Mouse (Mus musculus) erythroblast, adult 5-6 weeks (primary cell): ENCODE data around the gene Tenm3. TPM values are rescaled to one million over a fixed set of nuclear protein-coding genes. Genes with fewer than 3 reads are reported as not detected.

ENCODE experiments used
- ATAC-seq: replicated peaks from 2 replicates; pipeline ENCODE4 v1.8.0; 2016; ENCODE audit warnings: moderate number of reproducible peaks, mild to moderate bottlenecking, moderate TSS enrichment, inconsistent platforms; ENCODE audit not compliant: poor library complexity, low FRiP score, severe bottlenecking
- total RNA-seq, 2 experiments: library from RNA; stranded (forward) in 1 of 2; stranded (reverse) in 1 of 2; fragments of 150-400 nt in 1 of 2; fragments of 200-764, 138-1000 nt in 1 of 2; gene quantifications; 2 replicates each; pipeline versions ENCODE4 v1.2.3 to v1.2.4; 2015 to 2017; ENCODE audit warnings: low replicate concordance in 2 of 2

The Tenm3 gene
- total RNA-seq, 2 experiments from 2014 or later, result not detected

DNA sequence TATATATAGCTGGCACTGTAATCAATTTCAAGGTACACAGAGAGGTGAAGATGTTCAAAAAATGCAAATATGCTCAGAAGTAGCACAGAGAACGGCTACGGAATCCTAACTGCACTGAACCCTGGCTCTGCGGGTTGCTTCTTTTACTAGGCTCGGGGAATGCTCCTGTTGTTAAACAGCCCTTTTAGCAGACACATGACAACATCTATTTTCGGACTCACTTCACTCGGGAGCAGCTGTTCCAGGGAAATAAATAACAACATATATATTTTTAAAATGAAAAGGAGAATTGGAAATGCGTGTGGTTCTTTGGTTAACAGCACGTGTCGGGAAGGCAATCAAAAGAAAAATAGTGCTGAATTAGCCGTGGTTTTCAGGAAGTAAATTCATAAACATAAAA lies 457.9 kb downstream of the Tenm3 start:
- ATAC-seq, result no peak

DNA sequence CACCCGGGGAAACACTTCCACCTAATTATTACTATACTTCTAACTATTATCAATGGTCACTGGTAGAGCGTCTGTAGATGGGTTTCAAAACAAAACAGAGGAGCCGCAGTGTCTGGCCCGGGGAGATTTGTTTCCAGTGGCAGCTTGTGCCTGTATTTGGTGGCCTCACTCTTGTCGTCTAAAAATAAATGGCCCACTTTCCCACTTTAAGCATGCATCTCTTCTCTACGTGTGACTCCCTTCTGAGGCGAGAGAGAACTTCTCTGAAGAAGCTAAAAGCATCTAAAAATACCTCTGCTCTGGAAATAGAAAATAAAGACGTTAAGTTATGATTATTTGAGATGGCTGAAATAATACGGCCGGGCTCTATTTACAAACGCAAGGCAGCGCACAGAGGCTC lies 463.7 kb downstream of the Tenm3 start:
- no peak for ATAC-seq

GRCm38 (mm10) chr8:48376774-48377173 lies 467.0 kb downstream of the Tenm3 start:
- ATAC-seq, result no peak

DNA sequence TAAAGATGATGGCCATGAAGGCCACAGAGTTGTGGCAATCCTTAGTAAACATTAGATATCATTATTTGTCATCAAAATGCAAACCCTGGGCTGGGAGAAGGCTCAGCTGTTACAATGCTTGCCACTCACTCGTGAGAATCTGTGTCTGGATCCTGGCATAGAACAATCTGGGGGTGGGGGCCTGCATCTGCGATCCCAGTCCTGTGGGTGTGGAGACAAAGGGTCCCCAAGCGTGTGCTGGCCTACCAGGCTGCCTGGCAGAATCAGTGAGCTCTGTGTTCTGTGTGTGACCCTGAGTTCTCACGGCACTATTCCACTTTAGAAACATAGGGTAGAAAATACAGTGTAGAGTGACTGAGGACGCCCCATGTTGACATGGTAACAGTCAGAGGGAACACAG lies 468.6 kb downstream of the Tenm3 start:
- no peak for ATAC-seq

DNA sequence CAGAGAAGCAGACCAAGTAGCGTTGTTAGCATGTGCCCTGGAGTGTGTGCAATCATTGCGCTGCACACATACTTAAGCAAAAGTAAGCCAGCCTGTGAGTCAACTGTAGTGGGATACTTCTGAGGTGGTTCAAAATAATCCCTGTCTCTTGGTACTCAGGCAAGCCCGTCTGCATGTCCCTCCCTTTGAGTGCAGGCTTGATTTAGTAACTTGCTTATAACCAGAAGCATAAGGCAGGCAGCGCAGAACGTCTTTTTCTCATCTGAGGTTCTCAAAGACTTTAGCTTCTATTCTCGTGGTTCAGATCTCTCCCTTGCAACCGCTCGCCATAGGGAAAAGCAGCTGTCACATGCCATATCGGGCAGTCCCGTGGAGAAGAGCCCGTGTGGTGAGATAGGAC lies 470.3 kb downstream of the Tenm3 start:
- no peak for ATAC-seq

DNA sequence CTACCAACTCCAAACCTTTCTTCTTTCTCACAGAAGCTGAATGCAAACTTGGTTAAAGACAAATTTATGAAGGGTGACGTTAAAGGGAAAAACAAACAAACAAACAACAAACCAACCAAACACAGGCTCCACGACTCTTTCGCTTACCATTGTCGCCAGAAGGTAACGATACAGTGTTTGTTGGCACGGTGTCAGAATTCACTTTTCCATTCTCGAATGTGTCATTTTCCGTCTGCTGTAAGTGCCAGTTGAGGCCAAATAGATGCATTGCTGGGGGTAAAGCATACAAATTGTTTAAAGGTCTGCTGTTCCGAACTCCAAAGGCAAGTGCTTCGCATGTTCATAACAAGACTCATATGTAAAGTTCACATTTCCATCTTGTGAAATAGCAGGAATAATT lies 476.6 kb downstream of the Tenm3 start:
- no peak for ATAC-seq

DNA sequence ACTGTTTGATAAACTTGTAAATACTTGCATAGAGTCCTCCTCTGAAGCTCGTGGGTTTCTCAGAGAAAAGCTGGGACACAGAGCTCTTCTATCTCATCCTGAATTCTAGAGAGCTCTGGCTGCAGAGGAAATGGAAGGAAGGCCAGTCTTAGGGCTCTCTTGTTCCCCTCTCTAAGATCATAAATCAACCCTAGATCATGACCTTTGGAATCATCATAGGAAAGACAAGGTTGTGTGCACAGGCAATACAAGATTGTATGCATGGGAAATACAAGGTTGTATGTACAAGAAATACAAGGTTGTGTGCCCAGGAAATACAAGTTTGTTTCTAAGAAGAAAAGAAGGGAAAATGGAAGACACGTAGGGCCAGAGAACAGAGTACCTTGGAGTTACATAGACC lies 486.9 kb downstream of the Tenm3 start:
- no peak for ATAC-seq

GRCm38 (mm10) chr8:48353458-48353857 lies 490.3 kb downstream of the Tenm3 start:
- ATAC-seq, result no peak

DNA sequence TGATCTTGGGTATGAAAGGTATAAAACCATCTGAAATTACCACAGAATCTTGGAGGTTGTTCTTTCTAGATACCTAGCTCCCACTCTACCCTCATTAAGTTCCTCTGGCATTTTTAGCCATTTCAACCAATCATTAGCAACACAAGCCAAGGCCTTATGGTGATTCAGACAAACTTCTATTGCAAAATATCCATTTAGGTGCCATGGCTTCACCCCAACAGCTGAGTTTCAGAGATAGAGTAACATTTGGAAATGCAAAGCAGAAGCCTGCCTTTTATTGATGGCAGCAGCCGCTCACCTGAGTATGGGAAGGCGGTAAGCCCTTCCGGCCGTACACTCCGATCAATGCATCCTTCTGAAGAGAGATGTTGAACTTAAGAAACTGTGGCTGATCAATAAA lies 494.9 kb downstream of the Tenm3 start:
- no peak for ATAC-seq

GRCm38 (mm10) chr8:48348386-48348785 lies 495.4 kb downstream of the Tenm3 start:
- ATAC-seq, result no peak

DNA sequence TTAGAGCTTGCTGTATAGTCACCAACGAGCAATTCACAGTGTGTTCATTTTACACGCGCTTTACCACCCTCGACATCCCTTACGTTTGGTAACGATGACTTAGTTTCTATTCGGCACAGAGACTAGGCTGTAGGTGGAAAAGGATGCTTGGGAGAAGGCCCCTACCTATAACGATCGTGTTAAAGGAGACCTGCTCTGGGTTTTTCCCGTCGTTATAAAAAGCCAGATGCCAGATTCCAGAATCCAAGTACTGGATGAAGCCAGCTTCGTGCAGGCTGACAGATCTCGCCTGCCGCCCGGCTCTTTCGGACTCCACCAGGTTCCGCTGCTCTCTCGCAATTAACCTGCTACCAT lies 500.7 kb downstream of the Tenm3 start:
- no peak for ATAC-seq

- no peak for ATAC-seq
Measured at GRCm38 (mm10) chr8:48342321-48343066, 501.3 kb downstream of the Tenm3 start.

- ATAC-seq, result no peak
Measured at GRCm38 (mm10) chr8:48341692-48342091, 502.1 kb downstream of the Tenm3 start.

GRCm38 (mm10) chr8:48341276-48341675 lies 502.5 kb downstream of the Tenm3 start:
- ATAC-seq, result no peak

GRCm38 (mm10) chr8:48322655-48323265 lies 521.0 kb downstream of the Tenm3 start:
- ATAC-seq, result no peak

DNA sequence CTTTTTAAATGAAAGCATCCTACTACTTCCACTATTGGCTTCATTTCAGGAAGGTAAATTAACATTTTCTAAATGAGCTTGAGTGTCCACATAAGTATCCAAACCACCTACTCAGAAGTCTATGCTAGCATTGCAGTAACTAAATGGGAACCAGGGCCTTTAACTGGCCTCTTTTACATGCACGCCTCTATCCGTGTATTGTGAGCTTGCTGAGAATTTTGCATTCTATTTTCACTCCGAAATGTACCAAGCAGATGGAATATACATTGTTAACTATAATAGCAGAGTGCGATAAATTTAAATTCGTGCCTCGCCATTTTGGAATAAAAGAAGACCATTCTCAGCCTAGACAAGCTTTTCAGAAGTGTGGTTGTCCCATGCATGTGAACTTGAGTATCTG lies 521.5 kb downstream of the Tenm3 start:
- no peak for ATAC-seq

- no peak for ATAC-seq
Measured at GRCm38 (mm10) chr8:48319674-48320073, 524.1 kb downstream of the Tenm3 start.

- no peak for ATAC-seq
Measured at GRCm38 (mm10) chr8:48317498-48317897, 526.3 kb downstream of the Tenm3 start.

- ATAC-seq, result no peak
Measured at GRCm38 (mm10) chr8:48315605-48316004, 528.1 kb downstream of the Tenm3 start.

DNA sequence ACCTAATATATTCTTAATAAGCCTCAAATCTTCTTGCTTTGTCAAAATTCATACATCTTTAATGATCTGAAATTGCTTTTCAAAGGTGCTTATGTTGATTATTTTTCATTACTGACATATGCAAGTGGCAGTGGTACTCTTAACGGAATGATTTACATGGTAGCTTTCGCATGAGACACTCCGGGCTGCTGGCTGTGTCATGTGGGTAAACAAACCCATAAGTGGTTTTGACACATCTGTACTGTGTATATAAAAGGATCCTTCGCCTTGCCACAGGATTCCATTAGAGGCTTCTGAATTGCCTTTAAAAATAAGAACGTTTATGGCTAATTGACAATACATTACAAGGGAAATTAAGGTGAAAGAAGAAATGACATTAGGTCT lies 529.8 kb downstream of the Tenm3 start:
- ATAC-seq, result no peak

GRCm38 (mm10) chr8:48313210-48313984 lies 530.4 kb downstream of the Tenm3 start:
- no peak for ATAC-seq
